Mouse (Mus musculus): ENCODE measurements around the gene Sesn3.
"Not testable (repeated sequence)": the region's sequence is repeated elsewhere in the genome, so short reads cannot be mapped to it uniquely, and the experiment has no call there.

The Sesn3 gene

DNA sequence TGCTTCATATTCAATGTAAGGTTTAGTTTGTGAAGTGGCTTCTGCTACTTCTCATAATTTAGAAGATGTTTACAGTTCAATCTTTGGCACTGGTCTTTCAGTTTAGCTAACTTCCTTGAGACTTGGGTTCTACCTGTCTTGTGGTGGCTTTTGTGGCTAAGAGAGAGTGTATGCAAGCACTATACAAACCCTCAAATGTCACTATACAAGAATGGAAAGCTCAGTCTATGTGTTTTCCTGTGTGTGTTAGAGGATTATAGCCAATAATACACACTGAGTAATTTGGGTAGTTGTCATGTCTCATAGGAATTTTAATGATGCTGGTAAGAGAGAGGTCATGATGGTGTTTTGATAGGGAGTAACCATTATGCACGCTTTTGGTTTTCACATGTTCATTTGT, 5.8 kb downstream of the Sesn3 start:
- DNase-seq (ENCODE audit: low spot score in 2 of 2) = no peak

DNA sequence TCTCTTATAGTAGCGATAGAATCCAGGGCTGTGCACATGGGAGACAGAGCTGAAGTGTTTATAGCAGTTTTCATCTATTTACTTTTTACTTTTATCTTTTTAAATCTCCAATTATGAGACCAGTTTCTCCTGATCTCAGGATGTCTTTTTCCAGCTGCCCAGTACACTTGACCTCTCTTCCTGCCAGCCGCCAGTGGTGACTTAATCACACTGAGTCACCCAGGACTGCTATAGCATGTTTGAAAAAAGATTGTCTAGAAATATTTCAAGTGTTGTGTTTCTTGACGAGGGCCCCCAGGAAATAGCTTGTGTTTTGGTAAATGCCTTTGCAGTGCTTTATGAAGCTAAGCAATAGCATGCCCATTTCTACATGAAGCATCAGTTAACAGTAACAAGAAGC, 10.2 kb downstream of the Sesn3 start:
- DNase-seq (ENCODE audit: low spot score in 2 of 2) = no peak

DNA sequence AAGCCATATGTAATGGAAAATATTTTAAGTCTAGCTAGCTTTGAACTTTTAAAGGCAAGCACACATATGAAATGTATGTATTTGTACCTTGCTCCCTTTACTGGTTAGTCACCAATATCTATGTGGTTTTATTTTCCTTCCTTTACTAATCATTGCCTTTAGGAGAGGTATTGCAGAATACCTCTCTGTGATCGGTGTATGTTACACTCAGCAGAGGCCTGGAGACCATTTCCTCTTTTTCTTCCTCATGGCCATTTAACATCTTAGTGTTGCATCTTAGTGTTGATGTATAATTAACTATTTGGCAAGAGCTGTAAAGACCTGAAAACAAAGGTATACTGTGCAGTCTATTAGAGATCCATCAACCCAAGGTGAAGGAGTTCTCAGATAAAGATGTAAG, 12.4 kb downstream of the Sesn3 start:
- no peak for DNase-seq (ENCODE audit: low spot score in 2 of 2)

DNA sequence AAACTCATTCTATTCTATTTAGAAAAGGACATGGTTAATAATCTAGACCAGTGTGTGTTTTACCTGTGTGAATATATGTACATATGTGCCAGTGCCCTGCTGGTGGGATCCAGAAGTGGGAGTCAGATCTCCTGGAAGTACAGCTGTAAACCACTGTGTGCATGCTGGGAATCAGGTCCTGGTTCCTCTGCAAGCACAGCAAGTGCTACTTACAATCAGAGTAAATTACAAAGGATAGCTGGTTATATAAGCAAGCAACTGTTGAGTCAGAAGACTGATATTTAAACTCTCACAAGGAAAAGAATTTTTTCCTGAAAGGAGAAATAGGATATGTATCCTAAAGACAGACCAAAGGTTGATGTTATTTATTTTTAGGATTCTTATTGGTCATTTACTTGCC, 13.6 kb downstream of the Sesn3 start:
- no peak for DNase-seq (ENCODE audit: low spot score in 2 of 2)

DNA sequence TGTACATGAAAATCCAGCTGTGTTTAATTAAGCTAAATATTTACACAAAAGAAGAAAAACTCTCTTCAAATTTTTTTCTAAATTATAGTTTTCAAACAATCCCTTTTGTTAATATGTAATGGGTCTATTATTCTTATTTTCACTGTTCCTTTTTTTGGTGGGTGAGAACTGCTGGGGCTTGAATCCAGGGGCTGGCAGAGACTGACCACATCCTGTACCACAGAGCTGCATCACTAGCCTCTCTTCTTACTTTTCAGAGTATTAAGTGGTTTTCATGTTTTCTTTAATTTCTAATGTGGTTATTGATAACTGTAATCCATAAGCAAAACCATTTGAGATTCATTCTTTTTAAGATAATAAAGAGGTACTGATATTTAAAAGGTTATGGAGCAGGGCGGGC, 19.0 kb downstream of the Sesn3 start:
- DNase-seq (ENCODE audit: low spot score in 2 of 2) = no peak

DNA sequence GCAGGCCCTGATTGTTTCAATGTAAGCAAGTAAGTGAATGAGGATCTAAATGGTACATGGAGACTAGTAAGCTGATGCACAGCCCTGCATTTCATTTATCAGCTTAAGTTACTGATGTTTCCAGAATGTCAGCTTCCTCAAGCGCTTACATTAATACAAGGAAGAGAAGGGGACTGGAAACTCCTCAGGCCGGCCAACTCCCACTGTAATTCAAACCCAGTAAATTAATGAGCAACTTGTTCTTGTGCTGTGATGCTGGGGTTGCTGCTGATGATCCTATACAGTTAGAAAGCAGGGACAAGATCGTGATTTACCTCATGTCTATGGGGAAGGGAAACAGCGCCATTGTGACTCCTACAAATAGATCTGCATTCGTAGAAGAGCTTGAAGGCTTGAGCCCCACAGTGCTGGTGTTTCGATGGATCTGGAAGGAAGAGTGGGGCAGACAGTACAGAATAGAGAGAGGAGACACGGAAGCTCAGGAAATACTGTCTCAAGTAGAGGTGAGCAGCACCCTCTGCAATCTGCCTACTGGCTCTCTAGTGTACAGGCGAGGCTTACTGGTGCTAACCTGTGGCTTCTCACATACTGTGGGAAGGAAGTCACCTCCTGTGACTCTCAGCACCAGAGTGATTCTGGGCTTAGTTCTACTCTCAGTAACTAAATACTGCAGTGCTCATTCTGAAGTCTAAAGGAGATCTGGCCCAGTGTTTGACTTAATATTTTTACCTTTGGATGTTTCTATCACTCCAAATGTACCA, 21.0 kb downstream of the Sesn3 start:
- DNase-seq (ENCODE audit: low spot score in 2 of 2) = no peak

DNA sequence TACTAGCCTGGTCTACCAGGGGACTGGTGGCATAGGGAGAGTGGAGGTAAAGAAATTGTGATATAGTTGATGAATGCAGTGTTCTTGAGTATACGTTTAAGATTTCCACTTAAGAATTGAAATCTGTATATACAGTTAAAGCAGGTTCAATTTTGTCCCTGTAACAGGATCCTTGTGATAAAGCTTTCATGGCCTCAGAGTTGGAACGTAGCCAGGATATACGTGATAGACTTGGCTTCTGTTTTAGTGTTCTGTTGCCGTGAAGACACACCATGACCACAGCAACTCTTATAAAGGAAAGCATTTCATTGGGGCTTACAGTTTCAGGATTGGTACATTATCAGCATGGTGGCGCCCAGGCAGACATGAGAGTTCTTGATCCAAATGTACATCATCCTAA, 22.3 kb downstream of the Sesn3 start:
- DNase-seq (ENCODE audit: low spot score in 2 of 2) = no peak

DNA sequence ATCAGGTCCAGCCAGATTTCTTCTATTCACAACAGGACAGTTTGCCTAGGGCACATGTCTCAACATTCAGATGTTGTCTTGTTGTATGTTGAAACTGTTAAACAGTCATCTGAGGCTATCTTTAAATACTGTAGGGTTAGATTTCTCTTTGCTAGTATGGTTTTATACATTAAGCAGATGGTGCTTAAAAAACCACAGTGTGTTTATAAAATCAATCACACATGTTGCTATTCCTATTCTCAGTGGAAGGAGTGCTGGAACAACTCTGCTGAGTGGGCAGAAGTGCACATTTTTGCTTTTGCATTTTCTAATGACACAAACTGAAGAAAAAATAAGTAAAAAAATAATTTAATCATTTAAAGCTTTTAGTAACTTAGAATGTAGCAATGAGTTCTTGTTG, 25.0 kb downstream of the Sesn3 start:
- DNase-seq (ENCODE audit: low spot score in 2 of 2) = no peak

DNA sequence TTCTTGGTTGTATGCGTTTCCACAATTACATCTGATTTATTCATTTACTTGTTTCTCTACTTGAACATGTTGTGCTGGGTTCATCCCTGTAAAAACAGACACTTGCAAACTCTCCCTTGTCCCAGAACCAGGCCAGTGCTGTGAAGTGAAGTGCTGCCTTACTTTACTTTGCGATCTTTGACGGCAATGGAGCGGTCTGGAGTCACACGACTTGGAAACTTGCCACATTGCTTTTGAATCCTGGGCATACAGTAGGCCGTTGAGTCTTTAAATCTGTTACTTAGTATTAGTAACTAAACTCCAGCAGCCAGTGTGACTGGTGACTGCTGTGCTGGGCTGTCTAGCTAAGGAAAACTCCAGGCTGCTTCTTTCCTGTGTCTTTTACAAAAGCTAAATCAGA, 25.9 kb downstream of the Sesn3 start:
- no peak for DNase-seq (ENCODE audit: low spot score in 2 of 2)

DNA sequence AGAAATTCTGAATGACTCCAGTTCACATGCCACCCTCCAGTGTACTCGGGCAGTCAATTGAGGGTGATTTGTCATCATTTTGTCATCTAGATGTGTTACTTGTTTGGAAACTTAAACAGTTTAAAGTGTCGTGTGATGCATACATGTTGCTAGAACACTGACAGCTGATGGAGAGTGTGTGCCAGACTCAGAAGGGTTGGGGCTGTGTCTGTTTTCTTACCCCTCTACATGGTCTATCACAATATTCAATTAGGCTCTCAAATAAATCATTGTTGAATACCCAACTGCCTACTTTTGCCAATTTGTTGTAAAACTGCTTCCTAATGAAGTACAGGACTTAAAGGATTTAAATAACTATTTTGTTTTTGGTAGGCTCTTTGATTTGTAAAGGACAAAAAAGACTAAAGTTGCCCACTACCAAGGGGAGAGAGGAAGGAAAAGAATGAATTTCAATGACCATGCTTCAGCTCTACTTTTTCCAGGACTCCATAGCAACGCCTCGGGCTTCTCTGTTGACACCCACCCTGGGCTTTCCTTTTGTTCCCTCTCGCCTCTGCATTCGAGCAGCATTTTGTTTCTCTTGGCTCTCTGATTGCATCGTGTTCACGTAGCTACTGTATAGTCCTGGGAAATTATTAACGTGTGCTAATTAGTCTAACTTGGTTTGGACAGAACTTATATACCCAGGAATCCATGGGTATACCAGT, 29.5 kb downstream of the Sesn3 start:
- DNase-seq (ENCODE audit: low spot score in 2 of 2) = no peak

DNA sequence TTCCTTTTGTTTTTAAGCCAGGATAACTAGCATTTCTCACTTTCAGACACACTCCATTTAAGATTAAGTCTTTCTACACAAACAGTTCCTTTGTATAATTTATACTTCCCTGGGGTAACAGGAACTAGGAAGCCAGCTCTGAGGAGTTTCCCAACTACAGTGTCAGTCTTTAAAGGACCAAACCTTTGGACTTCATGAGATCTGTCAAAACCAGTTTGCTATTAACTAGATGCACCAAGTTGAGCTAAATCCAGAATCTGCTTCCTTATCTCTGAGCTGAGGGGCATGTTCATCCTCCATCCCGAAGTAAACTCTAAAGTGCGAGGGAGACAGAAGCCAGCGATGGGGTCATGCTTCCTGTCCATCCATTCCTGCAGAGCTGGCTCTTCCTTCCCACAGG, 32.5 kb downstream of the Sesn3 start:
- DNase-seq (ENCODE audit: low spot score in 2 of 2) = no peak

DNA sequence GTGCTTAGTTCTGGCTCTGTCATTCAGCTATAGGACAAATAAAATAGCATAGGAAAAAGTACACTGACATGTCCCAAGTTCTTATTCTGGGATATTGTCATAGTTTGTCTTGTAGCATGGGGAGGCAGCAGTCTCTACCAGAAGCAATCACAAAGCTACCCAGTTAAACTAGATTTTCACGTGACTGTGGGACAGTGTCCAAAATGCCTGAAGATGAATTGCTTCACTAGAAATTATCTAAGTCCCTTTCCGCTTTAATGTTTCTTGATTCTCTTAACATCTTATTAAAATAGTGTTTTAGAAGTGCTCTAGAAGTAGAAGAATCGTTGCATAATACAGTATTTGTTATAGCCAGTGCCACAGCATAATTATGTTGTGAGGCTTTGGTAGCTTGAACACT, 39.1 kb downstream of the Sesn3 start:
- DNase-seq (ENCODE audit: low spot score in 2 of 2) = no peak

DNA sequence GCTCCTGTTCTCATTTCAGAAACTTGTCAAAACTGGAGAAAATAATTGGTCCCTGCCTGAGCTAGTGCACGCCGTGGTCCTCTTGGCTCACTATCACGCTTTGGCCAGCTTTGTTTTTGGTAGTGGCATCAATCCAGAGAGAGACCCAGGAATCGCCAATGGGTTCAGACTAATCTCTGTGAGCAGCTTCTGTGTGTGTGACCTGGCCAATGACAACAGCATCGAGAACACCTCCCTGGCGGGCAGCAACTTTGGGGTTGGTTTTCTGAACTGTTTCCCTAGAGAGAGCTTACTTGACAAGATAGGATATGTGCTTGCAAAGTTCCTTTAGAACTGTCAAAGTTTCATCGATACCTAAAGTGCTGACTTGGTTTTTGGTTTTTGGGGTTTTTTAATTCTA, 39.6 kb downstream of the Sesn3 start:
- no peak for DNase-seq (ENCODE audit: low spot score in 2 of 2)

DNA sequence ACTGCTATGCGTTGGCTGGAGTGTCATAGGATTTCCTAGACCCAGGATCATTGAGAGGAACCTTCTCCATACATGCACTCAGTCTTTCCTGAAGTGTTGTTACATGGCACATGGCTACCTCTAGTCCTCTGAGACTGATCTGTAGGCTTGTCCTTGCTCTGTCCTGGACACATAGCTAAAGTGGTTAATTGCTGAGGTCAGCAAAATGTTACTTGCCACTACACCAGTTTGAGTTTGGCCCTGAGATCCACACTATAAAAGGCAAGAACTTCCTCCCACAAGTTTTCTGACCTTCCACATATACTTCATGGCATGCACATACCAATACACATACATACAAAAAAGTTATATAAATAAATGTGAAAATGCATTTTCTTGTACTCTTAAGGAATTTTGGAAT, 41.8 kb downstream of the Sesn3 start:
- DNase-seq (ENCODE audit: low spot score in 2 of 2) = no peak

DNA sequence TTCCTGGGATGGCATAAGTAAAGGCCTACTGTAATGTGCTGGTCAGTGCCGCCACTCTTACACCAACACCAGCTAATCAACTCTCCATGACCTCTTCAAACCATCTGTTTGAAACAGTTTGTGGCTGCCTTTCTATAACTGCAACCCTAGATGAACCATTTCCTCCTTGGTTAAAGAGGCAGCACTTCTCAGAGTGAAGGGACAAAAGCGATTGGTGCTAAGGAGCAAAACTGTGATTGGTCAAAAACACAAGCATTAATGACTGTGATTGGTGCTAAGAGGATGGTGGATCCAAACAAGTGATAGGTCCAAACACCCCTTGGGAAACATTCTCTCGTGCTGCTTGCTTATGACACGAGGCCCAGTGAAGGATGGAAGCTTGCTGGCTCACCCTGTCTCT, 61.0 kb downstream of the Sesn3 start:
- no peak for DNase-seq (ENCODE audit: low spot score in 2 of 2)

DNA sequence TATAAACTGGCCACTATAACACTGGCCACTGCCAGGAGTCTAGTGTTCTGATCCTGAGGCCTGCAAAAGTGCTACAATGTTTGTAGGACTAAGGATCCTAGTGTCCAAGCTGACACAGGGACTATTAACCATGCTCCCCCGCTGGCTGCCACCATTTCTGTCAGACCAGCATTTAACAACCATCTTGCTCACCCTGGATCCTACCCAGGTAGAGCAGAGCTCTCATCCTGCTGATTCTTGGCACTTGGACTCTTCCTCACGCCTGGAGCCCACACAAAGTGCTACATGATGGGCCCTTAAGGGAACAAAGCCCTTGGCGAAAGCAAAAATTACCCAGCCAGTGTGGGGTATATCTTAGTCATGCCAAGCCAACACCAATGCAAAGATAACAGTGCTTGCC, 62.0 kb downstream of the Sesn3 start:
- no peak for DNase-seq (ENCODE audit: low spot score in 2 of 2)

DNA sequence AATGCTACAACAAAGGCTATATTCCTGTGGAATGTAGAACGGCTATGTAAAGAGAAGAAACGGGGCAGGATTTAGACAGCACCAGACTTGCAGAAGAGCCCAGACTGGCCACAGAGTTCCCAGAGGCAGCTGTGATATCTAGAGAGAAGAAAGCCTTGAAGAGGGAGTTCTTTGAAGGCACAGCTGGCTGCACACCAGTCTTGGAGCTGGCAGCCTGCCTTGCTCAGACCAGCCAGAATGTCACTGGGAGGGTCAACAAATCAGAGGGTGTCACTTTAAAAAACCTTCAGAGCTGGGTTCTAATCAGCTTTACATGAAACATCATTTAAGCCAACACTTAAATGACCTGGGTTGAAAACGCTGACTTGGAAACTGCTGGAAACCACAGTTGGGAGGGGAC, 63.8 kb downstream of the Sesn3 start:
- DNase-seq (ENCODE audit: low spot score in 2 of 2) = no peak

DNA sequence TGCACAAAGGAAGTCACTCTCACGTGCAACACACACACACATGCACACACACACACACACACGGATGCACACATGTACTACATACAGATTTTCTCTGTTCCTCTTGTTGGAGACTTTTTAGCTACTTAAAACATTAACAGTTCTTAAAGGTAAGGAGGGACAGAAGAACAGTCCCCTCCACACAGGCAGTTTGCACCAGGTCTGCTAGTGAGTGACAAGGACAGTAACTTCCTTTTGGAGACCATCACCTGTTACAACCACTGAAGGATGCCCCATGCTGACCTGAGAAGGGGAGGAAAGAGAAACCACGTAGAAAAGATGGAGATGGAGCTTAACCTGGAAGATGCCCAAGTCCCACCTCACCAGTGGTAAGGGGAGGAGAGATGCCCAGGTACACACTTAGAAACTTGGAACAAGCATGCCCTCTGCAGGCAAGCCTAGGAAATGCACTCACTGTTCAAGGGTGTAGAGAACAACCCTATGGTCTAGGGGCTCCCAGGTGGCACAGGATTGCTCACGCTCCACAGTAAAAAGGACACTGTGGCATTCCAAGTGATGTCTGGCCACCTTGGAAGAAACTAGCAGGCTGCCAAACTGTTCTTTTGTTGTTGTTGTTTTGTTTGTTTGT, 67.3 kb downstream of the Sesn3 start:
- DNase-seq (ENCODE audit: low spot score in 2 of 2) = peak; percentile 28 to 72

DNA sequence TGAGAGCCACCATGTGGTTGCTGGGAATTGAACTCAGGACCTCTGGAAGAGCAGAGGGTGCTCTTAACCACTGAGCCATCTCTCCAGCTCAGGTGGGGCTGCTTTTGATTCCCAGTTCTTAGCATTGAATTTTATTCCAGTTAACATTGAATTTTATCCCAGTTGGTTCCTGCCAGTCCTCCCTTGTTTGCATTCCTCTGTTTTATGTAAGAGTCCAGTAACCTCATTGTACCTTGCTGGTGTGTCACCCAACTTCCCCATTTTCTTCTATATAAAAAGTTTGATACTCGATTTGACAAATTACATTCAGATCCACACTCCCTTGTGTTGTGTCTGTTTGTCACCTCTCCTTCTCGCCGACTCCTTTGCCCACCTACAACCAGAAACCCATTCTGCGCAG, 71.0 kb downstream of the Sesn3 start:
- not testable (repeated sequence) for DNase-seq (ENCODE audit: low spot score in 2 of 2)

DNA sequence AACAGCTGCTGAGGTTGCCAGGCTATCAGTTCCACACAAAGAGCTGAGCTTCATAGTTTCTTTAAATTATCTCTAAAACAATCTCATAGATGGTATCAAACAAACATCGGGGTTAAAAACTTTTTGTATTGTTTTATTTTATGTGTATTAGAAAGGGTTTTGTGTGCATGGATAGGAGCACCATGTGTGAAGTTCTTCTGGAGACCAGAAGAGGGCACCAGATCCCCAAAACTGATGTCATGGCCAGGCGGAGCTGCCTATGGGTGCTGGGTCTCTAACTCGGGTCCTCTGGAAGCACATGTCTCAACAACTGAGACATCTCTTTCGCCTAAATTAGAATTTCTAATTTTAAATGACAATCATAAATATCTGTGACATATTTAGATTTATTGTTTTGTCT, 73.5 kb downstream of the Sesn3 start:
- DNase-seq (ENCODE audit: low spot score in 2 of 2) = no peak

DNA sequence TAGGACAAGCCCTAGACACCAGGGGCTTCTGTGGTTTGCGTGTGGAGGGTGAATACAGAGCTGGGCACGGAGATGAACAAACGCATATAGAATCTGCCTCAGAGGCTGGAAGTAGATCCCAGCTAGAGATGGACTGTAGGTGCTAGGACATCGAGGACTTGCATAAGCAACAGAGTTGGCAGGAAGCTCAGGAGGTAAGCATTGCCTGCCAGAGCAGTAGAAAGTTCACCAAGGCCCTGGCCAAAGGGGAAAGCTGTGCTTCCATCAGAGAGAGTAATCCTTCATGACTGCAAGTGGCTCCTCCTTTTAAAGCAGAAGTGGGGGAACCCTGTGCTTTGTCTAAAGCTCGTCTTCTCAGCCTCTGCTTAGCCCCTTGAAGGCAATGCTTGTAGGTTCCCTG, 74.5 kb downstream of the Sesn3 start:
- DNase-seq (ENCODE audit: low spot score in 2 of 2) = no peak

DNA sequence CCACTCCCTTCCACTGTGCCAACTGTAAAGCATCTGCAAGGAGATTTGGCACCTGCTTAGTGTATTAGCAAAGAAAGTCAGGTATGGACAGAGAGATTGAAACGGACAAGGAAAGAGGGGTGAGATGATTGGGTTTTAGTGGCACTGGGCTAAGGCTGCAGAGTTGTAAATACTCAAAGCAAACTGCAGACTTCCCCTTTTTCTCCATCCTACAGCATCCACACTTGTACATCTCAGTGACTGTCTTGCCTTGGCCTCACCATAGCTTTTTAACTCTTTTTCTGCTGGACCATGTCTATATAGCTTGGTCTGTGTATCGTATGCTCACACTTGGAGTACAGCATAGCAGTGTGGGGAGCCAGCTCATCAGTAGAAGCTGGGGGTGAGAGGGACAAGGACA, 75.9 kb downstream of the Sesn3 start:
- DNase-seq (ENCODE audit: low spot score in 2 of 2) = no peak

DNA sequence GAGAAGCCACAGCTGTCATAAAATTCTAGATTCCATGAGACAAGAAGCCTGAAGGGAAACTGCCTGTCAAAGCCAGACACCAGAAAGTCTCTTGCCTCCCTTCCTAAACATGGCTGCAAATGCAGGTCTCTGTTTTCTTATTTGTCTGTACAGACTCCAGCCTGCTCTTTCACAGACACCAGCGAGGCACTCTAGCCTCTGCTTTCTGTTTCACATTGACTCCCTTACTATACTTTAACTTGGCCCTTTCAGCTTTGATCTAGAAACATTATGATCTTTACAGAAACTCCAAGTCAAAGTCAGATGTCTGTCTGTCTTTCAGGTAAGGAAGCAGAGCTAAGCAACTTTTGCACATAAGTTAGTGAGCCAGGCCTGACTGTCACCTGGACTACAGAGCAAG, 77.5 kb downstream of the Sesn3 start:
- DNase-seq (ENCODE audit: low spot score in 2 of 2) = no peak
